Mouse (Mus musculus): ENCODE results near the gene Ptrh2. TPM values are rescaled to one million over a fixed set of nuclear protein-coding genes. Genes with fewer than 3 reads are reported as not detected.

Ptrh2 gene
- 10.2 TPM for polyA plus RNA-seq (2014; fragmentation: Illumina TruSeq; extraction: RNeasy Lipid Tissue Mini Kit (QIAGEN cat#74804); ENCODE audit: low read depth, low replicate concordance)

DNA sequence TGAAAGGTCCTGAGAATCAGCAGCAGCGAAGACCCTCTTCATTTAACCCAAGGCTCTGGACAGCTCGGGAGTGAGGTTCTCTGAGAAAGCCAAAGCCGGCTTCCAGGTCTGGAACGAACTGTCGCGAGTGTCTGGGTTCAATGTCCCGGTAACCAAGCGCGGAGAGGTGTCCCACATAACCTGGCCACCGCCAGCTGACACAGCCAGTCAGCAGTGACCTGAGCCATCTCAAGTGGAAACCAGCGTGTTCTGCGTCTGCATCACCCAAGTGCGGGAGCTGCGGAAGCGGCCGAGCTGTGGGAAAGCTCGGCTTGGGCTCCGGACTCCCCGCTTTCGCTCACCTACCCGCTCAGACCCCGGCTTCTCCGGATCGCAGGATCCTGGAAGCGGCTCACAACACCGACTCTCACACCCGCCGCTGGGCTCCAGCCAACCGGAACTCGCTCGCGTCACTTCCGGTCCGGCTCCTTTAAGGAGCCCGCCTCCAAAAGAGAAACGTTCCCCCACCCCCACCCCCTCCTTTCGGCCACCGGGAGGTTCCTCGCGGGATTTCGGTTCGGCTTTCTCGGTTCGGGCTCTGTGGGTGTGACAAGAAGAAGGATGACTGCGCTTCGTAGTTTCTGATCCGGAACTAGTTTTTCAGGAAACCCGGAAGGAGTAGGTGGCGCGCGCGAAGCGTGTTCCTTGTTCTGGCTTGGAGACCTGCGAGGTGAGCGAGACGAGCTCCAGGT lies at the start of gene Ptrh2, which contains the start of gene Vmp1:
Gene Ptrh2 (plus strand): TSS at position 591 of the 731 bp plus-strand sequence.
Gene Vmp1 (minus strand): TSS at position 442 of the 731 bp plus-strand sequence.

Other genes starting within 250 kb of the Ptrh2 start
- 58.9 TPM for gene Rnft1, start 199.3 kb upstream of the Ptrh2 start, polyA plus RNA-seq (2014; fragmentation: Illumina TruSeq; extraction: RNeasy Lipid Tissue Mini Kit (QIAGEN cat#74804); ENCODE audit: low read depth, low replicate concordance)
- 28.0 TPM for gene Rps6kb1, start 139.2 kb upstream of the Ptrh2 start, polyA plus RNA-seq (2014; fragmentation: Illumina TruSeq; extraction: RNeasy Lipid Tissue Mini Kit (QIAGEN cat#74804); ENCODE audit: low read depth, low replicate concordance)
- gene Tubd1, start 139.0 kb upstream of the Ptrh2 start, polyA plus RNA-seq (2014; fragmentation: Illumina TruSeq; extraction: RNeasy Lipid Tissue Mini Kit (QIAGEN cat#74804); ENCODE audit: low read depth, low replicate concordance), result 3.7 TPM
- gene Vmp1, start 149 bp upstream of the Ptrh2 start, polyA plus RNA-seq (2014; fragmentation: Illumina TruSeq; extraction: RNeasy Lipid Tissue Mini Kit (QIAGEN cat#74804); ENCODE audit: low read depth, low replicate concordance), result 275 TPM
- 175 TPM for gene Cltc, start 73.6 kb downstream of the Ptrh2 start, polyA plus RNA-seq (2014; fragmentation: Illumina TruSeq; extraction: RNeasy Lipid Tissue Mini Kit (QIAGEN cat#74804); ENCODE audit: low read depth, low replicate concordance)
- 59.7 TPM for gene Dhx40, start 123.8 kb downstream of the Ptrh2 start, polyA plus RNA-seq (2014; fragmentation: Illumina TruSeq; extraction: RNeasy Lipid Tissue Mini Kit (QIAGEN cat#74804); ENCODE audit: low read depth, low replicate concordance)

Data from liver, adult 10 weeks (tissue).